Mouse (Mus musculus): Measurements from ENCODE around the gene Tigit.
A peak's percentile ranks its signal among the peaks of the same experiment; 100 is the strongest.

Gene Tigit

DNA sequence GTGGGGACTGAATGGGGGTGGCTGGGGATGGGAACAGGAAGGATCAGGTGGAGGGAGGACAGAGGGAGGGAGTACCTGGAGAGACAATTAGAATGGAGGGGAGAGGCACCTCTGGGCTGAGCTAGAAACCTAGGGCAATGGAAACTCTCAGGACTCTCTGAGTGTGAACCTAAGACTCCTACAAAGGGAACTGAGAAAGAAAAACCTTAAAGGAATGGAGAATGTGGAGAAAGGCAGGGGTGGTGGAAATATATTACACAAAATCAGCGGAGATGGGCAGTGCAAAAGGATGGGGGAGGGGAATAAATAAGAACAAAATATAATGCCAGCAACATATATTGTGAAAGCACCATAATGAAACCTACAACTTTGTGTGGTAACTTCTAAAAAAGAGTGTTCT lies 8.0 kb upstream of the Tigit start:
- no peak for DNase-seq (ENCODE audit: inconsistent age in 2 of 2, low spot score in 1 of 2)

DNA sequence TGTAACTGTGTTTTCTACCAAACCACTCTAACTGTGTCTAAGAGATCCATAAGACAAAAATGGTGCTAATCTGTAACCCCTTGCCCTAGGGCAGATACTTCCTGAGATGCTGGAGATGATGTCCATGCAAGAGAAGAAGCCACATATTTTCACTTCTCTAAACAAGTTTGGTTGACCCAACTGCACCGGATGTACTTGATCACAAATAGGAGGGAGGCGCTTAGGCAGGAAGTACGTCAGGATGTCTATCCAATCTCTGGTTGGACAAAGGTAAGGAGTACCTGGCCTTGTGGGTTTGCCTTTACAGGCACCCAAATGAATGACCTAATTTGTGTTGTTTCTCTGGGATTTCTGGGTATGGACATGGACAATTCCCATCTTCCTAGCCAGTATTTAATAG lies 4.3 kb upstream of the Tigit start:
- DNase-seq (ENCODE audit: inconsistent age in 2 of 2, low spot score in 1 of 2), result no peak

DNA sequence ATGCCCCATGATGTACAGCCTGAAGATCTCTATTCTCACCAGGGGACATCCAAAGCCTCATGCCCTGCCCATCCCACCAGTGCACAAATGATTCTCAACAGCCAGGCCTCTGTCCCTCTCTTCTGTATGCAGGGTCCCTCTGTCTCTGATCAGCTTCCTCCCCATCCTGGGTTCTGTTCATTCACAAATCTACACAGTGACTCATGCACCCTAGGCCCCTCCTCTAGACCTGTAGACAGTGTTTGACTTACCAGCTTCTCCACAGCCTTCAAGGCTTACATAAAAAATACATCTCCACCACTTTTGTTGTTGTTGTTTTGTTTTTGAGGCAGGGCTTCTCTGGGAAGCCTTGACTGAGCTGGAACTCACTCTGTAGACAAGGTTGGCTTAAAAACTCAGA lies 915 bp upstream of the Tigit start:
- DNase-seq (ENCODE audit: inconsistent age in 2 of 2, low spot score in 1 of 2), result peak in 1 of 2 experiments; percentile 36

DNA sequence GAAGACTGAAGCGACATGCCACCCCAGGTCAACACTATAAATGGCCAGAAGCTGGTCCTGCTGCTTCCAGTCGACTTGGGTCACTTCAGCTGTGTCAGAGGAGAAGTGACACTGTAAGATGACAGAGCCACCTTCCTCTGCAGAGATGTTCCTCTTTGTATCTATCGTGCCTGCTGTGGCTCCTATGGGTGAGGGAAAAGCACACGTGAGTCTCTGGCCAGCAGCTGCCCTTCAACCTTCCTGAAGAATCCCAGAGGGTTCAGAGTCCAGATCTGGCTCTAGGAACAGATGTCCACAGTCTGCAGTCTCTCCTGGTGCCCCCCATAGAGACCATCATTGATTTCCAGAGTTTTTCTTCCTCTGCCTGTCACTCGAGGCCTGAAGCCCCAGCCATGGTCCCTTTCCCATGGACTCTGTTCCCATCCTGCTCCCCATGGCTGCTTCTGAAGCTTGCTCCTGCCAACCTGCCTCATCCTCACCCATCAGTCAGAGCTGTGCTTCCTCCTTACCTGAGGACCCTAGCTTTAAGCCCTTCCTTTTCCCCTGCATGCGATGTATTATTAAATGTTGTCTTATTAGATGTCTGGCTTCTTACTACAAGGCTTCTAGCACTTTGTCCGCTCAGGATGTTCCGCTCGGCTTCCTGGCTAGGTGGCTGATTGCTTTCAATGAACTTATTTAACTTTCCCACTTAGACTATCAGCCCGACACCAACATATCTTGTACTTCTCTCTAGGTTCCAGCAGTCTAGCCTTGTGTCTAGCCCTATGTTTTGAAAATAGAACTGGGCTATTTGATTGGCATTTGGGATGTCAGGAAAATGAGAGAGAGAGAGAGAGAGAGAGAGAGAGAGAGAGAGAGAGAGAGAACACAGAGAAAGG lies 1.6 kb downstream of the Tigit start:
- no peak for DNase-seq (ENCODE audit: inconsistent age in 2 of 2, low spot score in 1 of 2)

DNA sequence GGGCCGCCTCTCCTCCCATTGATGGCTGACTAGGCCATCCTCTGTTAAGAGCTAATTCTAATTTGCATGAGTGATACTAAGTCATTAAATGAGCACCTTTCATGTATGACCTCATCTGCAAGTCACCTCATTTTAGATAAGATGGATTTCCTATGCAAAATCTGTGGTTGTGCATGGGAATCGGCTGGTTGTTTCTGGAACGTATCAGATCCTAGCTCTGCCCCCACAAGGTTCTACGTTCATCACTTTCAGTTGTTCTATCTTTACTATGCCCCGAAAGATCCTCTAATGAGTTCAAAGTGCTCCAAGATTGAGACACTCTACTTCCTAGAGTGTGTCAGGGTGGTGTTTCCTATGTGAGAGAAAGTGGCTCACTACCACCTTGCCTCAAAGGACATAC lies 2.4 kb downstream of the Tigit start:
- no peak for DNase-seq (ENCODE audit: inconsistent age in 2 of 2, low spot score in 1 of 2)

DNA sequence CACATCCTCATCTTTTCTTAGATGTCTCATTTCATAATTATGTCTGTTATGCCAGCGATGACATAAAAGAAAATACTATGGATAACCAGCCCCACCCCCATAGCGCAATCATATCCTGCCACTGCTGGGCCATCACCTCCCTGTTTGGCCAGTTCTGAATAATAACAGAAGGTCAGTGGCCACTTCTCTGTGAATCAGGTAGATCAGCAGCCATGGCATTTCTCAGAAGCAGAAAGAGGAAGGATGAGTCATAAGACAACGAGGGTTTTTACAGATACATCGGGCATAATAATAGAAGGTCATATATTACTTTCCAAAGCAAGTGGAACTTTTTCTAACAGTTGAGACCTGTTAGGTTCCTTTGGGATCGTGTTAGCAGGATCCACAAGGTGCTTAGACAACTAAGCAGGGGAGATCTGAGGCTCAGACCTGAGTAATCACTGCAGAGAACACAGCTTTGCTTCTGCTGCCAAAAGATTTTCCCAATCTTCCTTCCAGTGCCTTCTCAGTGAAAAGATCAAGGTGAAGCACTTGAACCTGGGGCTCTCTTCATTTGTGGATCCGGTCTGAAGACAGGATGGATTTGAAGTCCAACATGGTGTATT lies 8.7 kb downstream of the Tigit start:
- peak; percentile 20 to 79 for DNase-seq (ENCODE audit: inconsistent age in 2 of 2, low spot score in 1 of 2)

DNA sequence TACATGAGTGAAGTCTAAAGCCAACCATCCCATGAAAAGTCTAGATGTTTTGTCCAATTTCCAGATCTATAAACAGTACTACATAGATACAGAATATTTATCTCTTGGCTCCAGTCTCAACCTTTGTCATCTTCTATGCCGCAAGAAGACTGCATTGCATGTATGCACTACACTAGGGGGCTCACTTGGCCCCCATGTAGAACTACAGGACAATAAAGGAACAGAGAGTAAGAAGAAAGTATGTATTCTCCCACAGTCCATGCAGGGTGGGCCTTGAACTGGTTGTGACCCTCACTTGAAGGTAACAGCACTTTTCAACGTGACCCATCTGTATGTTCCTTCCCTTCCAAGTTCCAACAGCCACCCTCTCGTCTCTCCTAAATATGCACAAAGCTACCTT lies 9.7 kb downstream of the Tigit start:
- no peak for DNase-seq (ENCODE audit: inconsistent age in 2 of 2, low spot score in 1 of 2)

DNA sequence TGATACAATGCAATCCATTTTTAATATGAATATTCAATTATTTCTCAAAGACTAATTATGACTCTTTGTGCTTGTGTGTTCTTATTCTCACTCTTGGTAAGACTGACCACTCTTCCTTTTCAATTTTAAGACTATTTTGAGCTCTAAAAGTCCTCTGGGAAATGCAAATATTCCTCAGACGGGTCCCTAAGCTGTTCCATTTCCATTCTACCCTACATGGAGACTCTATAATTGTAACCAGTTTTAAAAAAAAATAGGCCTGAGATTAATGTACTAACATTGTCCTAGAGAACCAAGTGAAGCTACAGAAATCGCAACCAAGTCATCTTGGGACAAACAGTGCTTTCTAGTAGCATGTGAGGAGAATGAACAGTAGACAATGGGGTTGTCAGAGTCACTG lies 10.7 kb downstream of the Tigit start:
- no peak for DNase-seq (ENCODE audit: inconsistent age in 2 of 2, low spot score in 1 of 2)

DNA sequence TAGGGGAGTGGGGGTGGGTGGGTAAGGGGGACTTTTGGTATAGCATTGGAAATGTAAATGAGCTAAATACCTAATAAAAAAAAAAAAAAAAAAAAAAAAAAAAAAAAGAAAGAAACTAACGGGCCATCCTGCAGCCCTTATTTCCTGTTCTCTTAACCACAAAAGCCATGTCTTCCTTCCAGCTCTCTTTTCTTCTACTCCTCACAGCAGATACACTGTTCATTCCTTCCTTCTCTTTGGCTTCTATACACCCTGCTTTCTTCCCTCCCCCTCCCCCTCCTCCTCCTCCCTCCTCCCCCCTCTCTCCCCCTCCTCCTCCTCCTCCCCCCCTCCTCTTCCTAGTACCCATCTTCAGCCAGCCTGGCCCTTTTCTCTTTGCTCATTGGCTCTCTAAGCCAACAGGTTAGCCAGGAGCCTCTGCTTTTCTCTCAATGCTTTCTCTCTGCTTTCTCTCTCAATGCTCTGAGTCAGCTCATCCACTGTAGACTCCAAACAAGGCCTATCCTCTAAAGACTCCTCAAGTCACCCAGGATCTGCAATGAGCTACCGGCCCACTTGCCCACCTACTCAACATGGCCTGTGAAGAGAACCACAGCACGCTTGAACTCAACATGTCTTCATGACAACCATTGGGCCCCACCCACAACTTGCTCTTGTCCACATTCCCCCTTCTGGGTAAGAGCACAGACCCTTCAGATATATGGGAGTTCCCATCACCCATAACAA lies 13.4 kb downstream of the Tigit start:
- DNase-seq (ENCODE audit: inconsistent age in 2 of 2, low spot score in 1 of 2), result no peak

DNA sequence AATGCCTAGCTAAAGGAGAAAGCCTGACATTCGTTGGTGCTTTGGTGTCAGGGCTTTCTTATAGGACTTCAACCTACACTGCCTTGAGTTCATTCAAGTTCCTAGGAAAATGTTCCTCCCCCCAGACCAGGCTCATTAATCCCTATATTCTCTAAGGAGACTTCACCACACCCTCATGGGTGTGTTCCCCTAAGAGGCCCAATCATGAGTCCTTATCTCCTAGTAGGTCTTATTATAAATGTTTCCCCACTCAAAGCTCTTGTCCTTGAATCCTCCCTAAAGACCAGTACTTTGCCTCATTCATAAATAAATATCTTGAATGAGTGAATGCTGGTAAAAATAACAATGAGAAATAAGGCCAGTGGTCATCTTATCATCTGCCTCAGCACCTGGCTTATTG lies 16.3 kb downstream of the Tigit start:
- DNase-seq (ENCODE audit: inconsistent age in 2 of 2, low spot score in 1 of 2), result no peak

DNA sequence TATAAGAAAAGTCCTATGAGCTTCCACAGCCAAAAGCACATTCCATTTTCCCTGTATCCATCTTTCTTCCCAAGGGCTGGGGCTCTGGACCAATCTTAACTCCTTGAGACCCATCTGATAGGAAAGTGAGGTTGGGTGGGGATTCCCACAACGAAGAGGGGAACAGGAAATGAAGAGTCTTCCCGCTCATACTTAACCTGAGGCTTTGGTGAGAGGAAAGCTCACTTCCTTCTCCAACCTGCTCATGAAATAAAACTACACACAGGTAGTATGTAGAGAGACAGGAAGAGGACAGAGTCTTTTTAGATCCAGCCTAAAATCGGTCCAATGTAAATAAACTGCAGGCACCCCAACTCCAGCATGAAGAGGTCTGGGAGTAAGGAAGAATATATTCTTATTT lies 17.0 kb downstream of the Tigit start:
- DNase-seq (ENCODE audit: inconsistent age in 2 of 2, low spot score in 1 of 2), result no peak

DNA sequence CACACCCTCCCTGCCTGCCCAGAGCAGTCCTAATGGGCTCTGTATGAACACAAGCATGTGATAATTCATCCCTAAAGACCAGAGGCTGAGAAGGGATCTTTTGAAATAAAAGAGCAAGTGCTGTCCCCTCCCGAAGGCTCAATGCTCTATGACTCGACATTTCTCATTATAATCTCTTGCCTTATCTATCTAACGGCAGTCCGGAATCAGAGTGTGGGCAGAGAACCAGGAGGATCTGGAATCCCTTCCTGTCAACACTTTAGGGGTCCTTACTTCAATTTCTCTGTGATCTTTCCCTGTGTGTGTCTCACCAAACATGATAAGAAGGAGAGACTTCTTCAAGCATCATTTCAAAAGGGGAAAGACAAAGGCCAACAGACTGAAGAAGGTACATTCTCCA lies 18.1 kb downstream of the Tigit start:
- no peak for DNase-seq (ENCODE audit: inconsistent age in 2 of 2, low spot score in 1 of 2)

DNA sequence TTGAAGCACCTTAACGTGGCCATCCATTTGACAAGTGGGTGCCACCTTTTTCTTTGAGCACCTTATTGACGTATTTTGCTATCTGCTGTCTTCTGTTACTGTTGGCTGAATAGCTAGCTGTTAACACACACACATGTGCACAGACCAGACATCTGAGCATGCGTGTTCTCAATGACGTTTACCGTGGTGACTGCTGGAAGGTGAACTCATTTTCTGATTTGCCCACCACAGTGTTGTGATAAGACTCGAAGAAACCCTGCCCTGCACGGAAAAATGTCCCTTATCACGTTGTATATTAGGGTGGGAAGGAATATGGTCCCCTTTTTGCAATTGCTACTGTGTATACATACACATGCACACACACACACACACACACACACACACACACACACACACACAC lies 22.7 kb downstream of the Tigit start:
- DNase-seq (ENCODE audit: inconsistent age in 2 of 2, low spot score in 1 of 2), result no peak

DNA sequence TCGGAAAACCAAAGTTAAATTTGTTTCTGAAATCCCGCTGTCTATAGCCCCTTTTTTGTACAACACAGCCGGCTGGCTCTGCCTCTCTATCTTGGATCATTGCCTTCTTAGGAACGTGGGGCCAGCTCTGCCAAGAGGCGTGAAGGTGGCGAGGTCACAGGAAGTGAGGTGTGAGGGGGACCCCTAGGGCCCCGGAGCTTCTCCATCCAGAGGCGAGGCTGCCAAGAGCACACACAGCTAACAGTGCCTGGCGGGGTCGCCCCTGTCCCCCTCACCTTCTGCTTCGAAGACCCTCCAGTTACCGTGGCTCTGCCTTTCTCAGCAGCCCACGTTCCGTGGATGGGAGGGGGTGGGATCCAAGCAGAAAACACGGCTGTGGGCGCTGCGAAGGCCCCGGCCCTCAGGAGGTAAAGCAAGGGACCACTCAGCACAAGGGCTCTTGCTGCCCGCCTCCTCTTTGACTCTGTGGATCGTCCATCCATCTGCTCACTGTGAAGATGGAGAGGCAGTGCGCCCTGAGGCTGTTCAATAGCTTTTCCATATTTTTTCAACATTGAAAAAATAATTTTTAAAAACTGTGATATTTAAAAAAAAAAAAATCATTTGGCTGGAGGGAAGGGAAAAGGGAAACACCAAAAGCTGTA lies 25.4 kb downstream of the Tigit start:
- DNase-seq (ENCODE audit: inconsistent age in 2 of 2, low spot score in 1 of 2), result no peak

DNA sequence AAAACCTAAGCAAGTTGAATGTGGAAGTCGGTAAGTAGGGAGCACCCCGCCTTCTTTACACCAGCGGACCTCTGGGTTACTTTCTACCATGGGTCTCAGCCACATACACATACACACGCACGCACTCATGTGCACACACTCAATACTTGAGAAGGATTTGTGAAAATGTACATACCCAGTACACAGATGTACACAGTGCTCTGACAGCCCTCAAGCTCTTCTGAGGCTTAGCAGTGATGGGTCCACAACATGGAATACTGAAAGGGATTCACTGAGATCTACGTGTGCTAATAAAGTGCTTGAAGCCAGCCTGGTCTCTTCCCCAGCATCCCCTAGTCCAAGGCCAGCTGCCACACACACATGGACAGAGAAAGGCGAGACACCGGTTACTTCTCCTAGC lies 26.7 kb downstream of the Tigit start:
- DNase-seq (ENCODE audit: inconsistent age in 2 of 2, low spot score in 1 of 2), result no peak

DNA sequence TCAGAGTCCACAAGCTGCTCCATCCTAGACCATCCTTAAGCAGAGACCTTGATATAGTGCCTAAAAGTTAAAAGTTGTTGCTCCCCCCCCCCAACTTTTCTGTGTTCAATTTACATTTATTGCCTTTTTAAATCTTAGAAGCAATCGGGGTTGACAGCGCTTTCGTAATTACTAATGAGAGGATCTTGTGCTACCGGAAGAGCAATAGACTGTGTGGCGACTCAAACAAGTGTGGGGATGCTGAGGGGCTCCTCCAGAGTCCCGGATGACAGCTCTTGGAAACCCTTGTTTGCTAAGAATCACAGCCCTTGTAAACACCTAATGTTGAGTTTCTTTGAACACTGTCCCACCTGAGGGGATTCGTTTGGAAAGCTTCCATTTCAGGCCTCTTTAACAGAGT lies 29.9 kb downstream of the Tigit start:
- no peak for DNase-seq (ENCODE audit: inconsistent age in 2 of 2, low spot score in 1 of 2)

DNA sequence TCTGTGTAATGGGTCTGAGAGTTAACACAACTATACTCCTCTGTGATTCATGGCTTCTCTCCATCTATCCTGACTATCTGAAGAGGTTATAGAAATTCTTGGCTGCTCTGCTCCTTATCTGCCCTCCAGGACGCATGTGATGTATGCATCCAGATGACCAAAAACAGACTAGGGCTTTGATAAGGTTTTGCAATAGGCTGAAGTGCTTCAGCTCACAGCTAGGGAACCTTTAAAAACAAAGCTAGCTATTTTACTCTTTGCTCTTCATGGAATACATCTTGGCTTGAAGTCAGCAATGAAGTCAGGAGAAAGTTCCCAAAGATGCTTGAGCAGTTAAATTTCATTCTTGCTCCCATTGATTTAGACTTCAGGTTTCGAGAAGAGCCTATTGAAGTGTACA lies 32.2 kb downstream of the Tigit start:
- DNase-seq (ENCODE audit: inconsistent age in 2 of 2, low spot score in 1 of 2), result no peak

DNA sequence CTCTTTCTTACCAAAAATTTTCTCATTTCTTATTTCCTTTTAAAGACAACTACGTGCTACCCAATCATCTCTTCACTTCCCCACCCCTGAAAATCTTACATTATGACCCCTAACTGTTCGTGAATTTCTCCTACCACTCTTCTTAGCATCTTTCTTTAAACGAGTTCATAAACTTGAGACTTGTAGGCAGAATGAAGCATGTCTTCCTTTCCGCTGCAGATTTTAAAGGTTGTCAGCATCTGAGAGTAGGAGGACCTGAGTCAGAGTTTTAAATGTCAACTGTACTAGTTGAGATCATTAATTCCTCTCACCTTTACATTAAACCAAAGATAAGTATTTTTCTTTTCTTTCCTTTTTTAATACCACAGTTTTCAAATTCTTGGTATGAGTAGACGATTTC lies 35.3 kb downstream of the Tigit start:
- no peak for DNase-seq (ENCODE audit: inconsistent age in 2 of 2, low spot score in 1 of 2)

DNA sequence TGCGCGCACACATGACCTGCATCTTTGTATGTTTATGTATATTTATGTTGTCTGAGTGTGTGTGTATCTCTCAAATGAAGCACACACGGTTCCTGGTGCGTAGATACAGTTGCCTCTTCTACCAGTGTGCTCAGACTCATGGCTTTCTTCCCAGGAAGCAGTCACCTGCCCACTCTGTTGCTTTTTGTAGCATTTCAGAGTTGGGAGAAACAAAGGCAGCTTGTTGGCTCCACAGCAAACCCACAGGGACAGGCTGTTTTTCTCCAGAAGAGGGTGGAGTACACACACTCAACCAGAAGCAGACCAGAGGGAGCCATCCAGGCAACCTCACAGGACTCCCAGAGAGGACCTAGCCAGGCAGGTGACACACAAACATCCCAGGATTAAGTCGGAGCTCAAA lies 38.0 kb downstream of the Tigit start:
- DNase-seq (ENCODE audit: inconsistent age in 2 of 2, low spot score in 1 of 2), result no peak

DNA sequence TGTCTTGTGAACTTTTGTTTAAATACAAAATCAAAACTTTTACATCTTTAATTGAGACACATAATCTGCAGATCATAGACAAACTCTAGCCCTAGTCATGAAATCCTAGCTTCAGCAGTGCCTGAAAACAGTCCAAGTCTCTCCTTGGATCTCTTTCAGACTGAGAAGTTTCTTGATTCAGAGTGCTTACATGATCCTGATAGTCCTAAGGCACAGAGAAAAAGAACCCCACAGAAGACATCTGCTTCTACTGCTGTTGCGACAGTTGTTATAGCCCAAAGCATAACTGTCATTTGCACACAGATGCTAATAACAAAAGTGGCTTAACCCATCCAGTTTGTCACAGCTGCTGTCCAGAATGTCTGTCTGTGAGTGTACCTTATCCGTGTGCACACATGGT lies 38.7 kb downstream of the Tigit start:
- DNase-seq (ENCODE audit: inconsistent age in 2 of 2, low spot score in 1 of 2), result no peak

DNA sequence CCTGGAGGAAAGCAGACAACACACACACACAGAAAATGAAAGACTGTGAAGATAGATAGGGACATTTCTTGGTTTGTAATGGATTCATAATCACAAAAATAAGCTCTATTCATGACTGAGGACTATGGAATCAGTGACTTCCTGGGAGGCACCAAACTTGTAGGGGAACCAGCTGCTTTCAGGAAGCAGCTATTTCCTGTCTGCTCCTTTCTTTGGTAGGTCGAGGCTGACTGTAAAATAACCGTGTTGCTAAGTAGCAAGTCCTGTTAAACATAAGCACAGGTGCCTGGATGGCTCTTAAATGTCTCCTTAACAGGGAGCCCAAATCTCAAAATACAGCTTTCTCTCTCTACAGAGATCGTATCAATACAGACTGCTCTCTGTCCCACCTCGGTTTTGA lies 39.1 kb downstream of the Tigit start:
- DNase-seq (ENCODE audit: inconsistent age in 2 of 2, low spot score in 1 of 2), result no peak

Measured in adrenal gland, adult (tissue).